Mouse (Mus musculus): Measurements from ENCODE around the gene Ddx58.

Ddx58 gene

GRCm38 (mm10) chr4:40182651-40183320, 56.8 kb downstream of the Ddx58 start:
- DNase-seq (ENCODE audit: low spot score): peak; percentile 59

- no peak for DNase-seq (ENCODE audit: low spot score)
These were observed 57.9 kb downstream of the Ddx58 start for GRCm38 (mm10) chr4:40181681-40182080.

DNA sequence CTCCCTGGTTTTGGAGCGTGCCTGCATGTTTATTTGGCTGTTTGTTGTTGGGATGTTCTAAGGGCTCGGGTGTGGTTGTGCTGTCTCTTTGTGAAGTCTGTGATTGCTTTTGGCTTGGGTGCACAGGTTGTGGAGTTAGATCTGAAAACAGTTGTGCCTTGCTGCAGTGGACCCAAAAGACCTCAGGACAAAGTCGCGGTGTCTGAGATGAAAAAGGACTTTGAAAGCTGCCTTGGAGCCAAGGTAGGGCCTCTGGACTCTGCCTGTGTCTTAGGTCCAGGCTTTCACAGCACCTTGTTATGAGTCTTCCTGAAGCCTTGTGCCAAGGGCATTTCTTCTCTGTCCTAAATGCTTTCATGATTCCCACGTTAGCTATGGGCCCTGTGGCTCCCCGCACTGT, 59.6 kb downstream of the Ddx58 start:
- no peak for DNase-seq (ENCODE audit: low spot score)

GRCm38 (mm10) chr4:40178584-40178983, 61.0 kb downstream of the Ddx58 start:
- no peak for DNase-seq (ENCODE audit: low spot score)

DNA sequence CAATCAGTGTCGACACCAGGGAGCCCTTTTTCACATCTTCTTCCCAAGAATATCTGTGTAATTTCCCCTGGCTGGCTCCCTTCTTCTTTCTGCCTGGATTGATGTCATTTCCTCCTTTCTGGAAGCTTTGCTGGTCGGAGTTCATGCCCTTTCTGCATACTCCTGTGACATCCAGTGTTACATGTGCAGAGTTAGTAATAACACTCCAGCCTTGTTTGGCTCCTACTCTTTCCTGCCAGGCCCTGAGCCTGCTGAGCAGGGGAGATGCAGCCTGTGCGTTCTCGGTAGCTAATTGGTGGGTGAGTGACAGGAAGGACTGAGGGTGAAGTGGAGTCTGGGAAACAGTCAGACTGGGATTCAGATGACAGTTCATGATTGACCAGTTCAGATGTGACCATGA, 65.3 kb downstream of the Ddx58 start:
- DNase-seq (ENCODE audit: low spot score): no peak

- no peak for DNase-seq (ENCODE audit: low spot score)
These were observed 67.3 kb downstream of the Ddx58 start for GRCm38 (mm10) chr4:40172336-40172735.

GRCm38 (mm10) chr4:40171477-40171876, 68.2 kb downstream of the Ddx58 start:
- DNase-seq (ENCODE audit: low spot score): no peak

DNA sequence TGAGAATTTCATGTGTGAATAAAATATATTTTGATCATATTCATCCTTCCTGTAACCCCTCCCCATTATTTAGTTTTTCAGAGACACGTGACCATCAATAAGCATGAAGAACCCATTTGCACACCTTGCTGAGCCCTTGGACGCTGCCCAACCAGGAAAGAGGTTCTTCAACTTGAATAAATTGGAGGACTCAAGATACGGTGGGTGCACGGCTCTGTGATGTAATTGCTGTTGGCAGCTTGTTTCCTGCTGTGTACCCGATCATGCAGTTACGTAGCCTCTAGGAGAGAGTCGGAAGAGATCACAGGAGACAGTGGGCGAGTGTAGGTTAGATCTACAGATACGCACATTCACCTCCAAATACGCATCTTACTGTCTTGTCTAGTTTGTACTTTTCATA, 76.0 kb downstream of the Ddx58 start:
- DNase-seq (ENCODE audit: low spot score): no peak

GRCm38 (mm10) chr4:40160591-40161434, 78.8 kb downstream of the Ddx58 start:
- no peak for DNase-seq (ENCODE audit: low spot score)

- DNase-seq (ENCODE audit: low spot score): no peak
These were observed 81.4 kb downstream of the Ddx58 start for GRCm38 (mm10) chr4:40158224-40158540.

GRCm38 (mm10) chr4:40157500-40158223, 82.0 kb downstream of the Ddx58 start:
- DNase-seq (ENCODE audit: low spot score): no peak

DNA sequence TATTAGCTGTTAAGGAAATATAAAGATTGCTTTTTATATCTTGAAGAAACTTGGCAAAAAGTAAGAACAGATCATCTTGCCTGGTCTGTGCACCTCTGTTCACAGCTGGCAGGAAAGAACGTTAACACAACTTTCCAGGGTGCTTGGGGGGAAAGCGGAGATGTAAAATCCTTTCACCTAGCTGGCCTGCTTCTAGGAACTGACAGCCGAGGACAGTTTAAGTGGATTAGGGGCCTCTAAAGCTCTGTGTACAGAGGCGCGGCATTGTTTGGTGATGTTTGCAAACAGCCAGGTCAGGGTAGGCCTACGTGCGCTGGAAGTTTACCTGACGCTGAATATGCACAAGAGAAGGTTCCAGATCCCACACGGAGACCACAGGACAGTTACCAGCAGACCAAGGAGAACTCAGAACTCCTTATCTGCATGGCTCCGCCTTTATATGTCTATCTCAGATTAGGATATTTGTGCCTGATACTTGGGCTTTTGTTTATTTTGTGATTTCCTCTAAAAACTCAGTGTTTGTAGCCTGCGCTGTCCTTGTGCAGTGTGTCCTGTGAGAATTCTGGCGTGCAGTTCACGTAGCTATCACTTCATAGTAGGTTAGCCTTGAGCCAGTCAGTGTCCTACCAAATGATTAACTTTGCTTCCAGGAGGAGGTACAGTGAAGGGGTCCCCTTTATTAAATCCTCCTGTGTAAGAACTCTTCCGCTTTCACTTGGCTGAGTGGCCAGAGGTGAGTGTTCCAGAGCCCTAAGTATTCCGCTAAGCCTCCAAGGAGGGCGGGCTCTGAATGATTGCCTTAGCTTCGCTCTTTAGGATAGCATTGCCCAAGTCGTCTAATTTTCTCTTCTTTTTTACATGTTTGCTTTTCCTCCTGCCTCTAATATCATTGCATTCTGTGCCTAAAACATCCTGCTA, 82.8 kb downstream of the Ddx58 start:
- DNase-seq (ENCODE audit: low spot score): no peak

DNA sequence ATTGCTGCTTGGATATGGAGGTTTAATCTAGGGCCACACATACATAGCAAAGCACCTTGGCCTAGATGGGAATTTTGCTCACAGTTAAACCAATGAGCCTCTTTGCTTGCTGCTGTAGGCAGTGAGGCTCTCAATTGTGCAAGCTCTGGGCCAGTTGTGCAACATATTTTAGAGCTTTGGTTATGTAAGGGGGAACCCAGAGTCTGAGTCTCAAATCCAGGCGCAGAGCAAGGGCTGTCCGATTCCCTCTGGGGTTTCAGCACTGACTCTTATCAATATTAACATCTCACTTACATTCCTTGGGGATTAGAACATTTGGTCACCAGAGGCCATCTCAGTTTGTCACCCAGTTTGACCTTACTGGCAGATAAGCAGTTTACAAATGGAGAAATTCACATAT, 83.5 kb downstream of the Ddx58 start:
- DNase-seq (ENCODE audit: low spot score): peak; percentile 47

GRCm38 (mm10) chr4:40155467-40155999, 84.1 kb downstream of the Ddx58 start:
- DNase-seq (ENCODE audit: low spot score): no peak

DNA sequence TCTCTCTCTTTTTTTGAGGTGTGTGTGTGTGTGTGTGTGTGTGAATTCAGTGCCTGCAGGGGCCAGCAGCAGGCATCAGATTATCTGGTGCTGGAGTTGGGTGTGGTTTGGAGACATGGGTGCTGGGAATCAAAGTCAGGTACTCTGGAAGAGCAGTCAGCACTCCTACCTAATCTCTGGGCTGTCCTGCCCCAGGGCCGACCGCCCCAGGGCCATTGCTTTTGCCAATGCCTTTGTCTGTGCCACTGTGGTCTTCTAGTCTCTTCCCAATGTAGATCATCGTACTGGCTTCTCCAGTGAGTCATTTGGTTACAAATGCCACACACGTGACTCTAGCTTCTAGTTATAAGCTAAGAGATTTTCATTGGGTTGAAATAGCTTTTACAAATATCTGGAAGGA, 84.9 kb downstream of the Ddx58 start:
- DNase-seq (ENCODE audit: low spot score): no peak

Data from urinary bladder, postnatal 25 days (tissue).